Mouse (Mus musculus) cerebellum, adult 2 months (tissue): ENCODE measurements around the gene Ugt1a6a. TPM values are rescaled to one million over a fixed set of nuclear protein-coding genes. Genes with fewer than 3 reads are reported as not detected.

Source experiments
- DNase-seq, 2 experiments: peaks; one replicate each; pipeline ENCODE4 v3.0.0; 2021
- H3K27ac ChIP-seq: fragments of 200-500 bp; 2 replicates; pipeline ENCODE4 v1.5.1; 2012; ENCODE audit warnings: low read length, control low read depth, inconsistent platforms; ENCODE audit not compliant: insufficient read depth
- H3K27me3 ChIP-seq: fragments of 200-500 bp; 2 replicates; pipeline ENCODE4 v1.6.1; 2012; ENCODE audit warnings: inconsistent platforms, mild to moderate bottlenecking, low read length, moderate library complexity; ENCODE audit not compliant: control insufficient read depth, insufficient read depth
- H3K4me1 ChIP-seq: fragments of 200-500 bp; 2 replicates; pipeline ENCODE4 v1.6.1; 2011; ENCODE audit warnings: low read length; ENCODE audit not compliant: control insufficient read depth, insufficient read depth
- H3K4me3 ChIP-seq: fragments of 200-500 bp; replicated peaks from 2 replicates; pipeline ENCODE3; 2011; ENCODE audit warnings: mild to moderate bottlenecking, low read depth, low read length, control low read depth; ENCODE audit not compliant: insufficient read depth
- CTCF ChIP-seq: fragments of 200-500 bp; IDR thresholded peaks from 2 replicates; pipeline ENCODE4 v1.5.1; 2011; ENCODE audit warnings: low read depth, mild to moderate bottlenecking, control low read depth, low read length, moderate library complexity, borderline replicate concordance; ENCODE audit not compliant: insufficient read depth
- POLR2A ChIP-seq: fragments of 200-500 bp; IDR thresholded peaks from 2 replicates; pipeline ENCODE4 v1.6.1; 2011; ENCODE audit warnings: low read length, control low read depth, borderline replicate concordance; ENCODE audit not compliant: insufficient read depth
- WGBS: fragments of 180-500 bp; shearing (Covaris S2); methylation state at CpG from one replicate; pipeline ENCODE4 v1.1.7; 2018; 5-methylcytosine and 5-hydroxymethylcytosine counted together
- polyA plus RNA-seq: library from polyadenylated mRNA; depleted of rRNA; stranded (reverse); fragments of >200 nt; gene quantifications from 2 replicates; pipeline ENCODE4 v1.2.3, GENCODE M21; 2012

The Ugt1a6a gene
- polyA plus RNA-seq, 1 experiment = 0.44 TPM

- no peak for TF ChIP-seq CTCF
- no peak for TF ChIP-seq POLR2A
- 71% methylated on average over 5 of the region's 5 CpGs for WGBS
- H3K4me3 ChIP-seq = no peak overlapping the region
Measured at GRCm38 (mm10) chr1:88240072-88240471, 105.5 kb downstream of the Ugt1a6a start.

GRCm38 (mm10) chr1:88240579-88240978 lies 106.0 kb downstream of the Ugt1a6a start:
- Histone ChIP-seq H3K27ac (no peak overlapping the region), H3K27me3 (no peaks in the 10 kb centered on the region), H3K4me1 (no peaks in the 10 kb centered on the region), H3K4me3 (no peak overlapping the region)
- TF ChIP-seq CTCF (no peak), POLR2A (no peak)
- WGBS = 65% methylated on average over 4 of the region's 4 CpGs
- DNase-seq = no peak

More at GRCm38 (mm10) chr1:88240072-88240471, 105.5 kb downstream of the Ugt1a6a start:
- H3K27me3 ChIP-seq = no peaks in the 10 kb centered on the region
- no peaks in the 10 kb centered on the region for H3K4me1 ChIP-seq
- H3K27ac ChIP-seq = no peak overlapping the region
- no peak for DNase-seq

- no peak overlapping the region for H3K27ac ChIP-seq
- no peaks in the 10 kb centered on the region for H3K27me3 ChIP-seq
- 61% methylated on average over 5 of the region's 5 CpGs for WGBS
- DNase-seq = no peak
- TF ChIP-seq CTCF = no peak
- no peak for TF ChIP-seq POLR2A
- no peaks in the 10 kb centered on the region for H3K4me1 ChIP-seq
- no peak overlapping the region for H3K4me3 ChIP-seq
Measured at GRCm38 (mm10) chr1:88243861-88244260, 109.3 kb downstream of the Ugt1a6a start.

GRCm38 (mm10) chr1:88245881-88246280 lies 111.3 kb downstream of the Ugt1a6a start:
- no peaks in the 10 kb centered on the region for H3K27me3 ChIP-seq
- 77% methylated on average over 6 of the region's 6 CpGs for whole genome bisulfite sequencing
- H3K4me1 ChIP-seq = no peaks in the 10 kb centered on the region
- H3K4me3 ChIP-seq = no peak overlapping the region
- TF ChIP-seq CTCF = no peak
- TF ChIP-seq POLR2A = no peak
- H3K27ac ChIP-seq = no peak overlapping the region
- DNase-seq = no peak

- H3K4me3 ChIP-seq = no peak overlapping the region
Measured at GRCm38 (mm10) chr1:88246386-88246785, 111.8 kb downstream of the Ugt1a6a start.

GRCm38 (mm10) chr1:88247660-88248059 lies 113.1 kb downstream of the Ugt1a6a start:
- TF ChIP-seq POLR2A = no peak
- no peak for TF ChIP-seq CTCF
- no peak for DNase-seq
- H3K4me1 ChIP-seq = no peaks in the 10 kb centered on the region
- no peak overlapping the region for H3K27ac ChIP-seq
- no peak overlapping the region for H3K4me3 ChIP-seq
- no peaks in the 10 kb centered on the region for H3K27me3 ChIP-seq
- 46% methylated on average over 2 of the region's 2 CpGs for WGBS

More at GRCm38 (mm10) chr1:88246386-88246785, 111.8 kb downstream of the Ugt1a6a start:
- H3K27me3 ChIP-seq = no peaks in the 10 kb centered on the region
- no peaks in the 10 kb centered on the region for H3K4me1 ChIP-seq
- TF ChIP-seq CTCF (no peak), POLR2A (no peak)
- H3K27ac ChIP-seq = no peak overlapping the region
- WGBS = 47% methylated on average over 6 of the region's 6 CpGs
- no peak for DNase-seq

GRCm38 (mm10) chr1:88248658-88249057 lies 114.0 kb downstream of the Ugt1a6a start:
- Histone ChIP-seq H3K27ac (no peak overlapping the region), H3K27me3 (no peaks in the 10 kb centered on the region), H3K4me3 (no peak overlapping the region), H3K4me1 (no peaks in the 10 kb centered on the region)
- TF ChIP-seq CTCF = no peak
- no peak for TF ChIP-seq POLR2A
- WGBS = 56% methylated on average over 4 of the region's 4 CpGs
- no peak for DNase-seq

GRCm38 (mm10) chr1:88249596-88249995 lies 115.0 kb downstream of the Ugt1a6a start:
- no peak for DNase-seq
- H3K4me1 ChIP-seq = no peaks in the 10 kb centered on the region
- no peak overlapping the region for H3K4me3 ChIP-seq
- no peak for TF ChIP-seq CTCF
- no peak for TF ChIP-seq POLR2A
- 74% methylated on average over 7 of the region's 7 CpGs for WGBS
- H3K27ac ChIP-seq = no peak overlapping the region
- H3K27me3 ChIP-seq = no peaks in the 10 kb centered on the region

- no peaks in the 10 kb centered on the region for H3K27me3 ChIP-seq
- no peak overlapping the region for H3K4me3 ChIP-seq
- peaks cover 3% of the 10 kb centered on the region; the same call in 1 of the 2 replicates for H3K4me1 ChIP-seq
- 74% methylated on average over 5 of the region's 5 CpGs for WGBS
- TF ChIP-seq POLR2A (no peak), CTCF (no peak)
- H3K27ac ChIP-seq = no peak overlapping the region
- DNase-seq = no peak
Measured at GRCm38 (mm10) chr1:88250023-88250422, 115.4 kb downstream of the Ugt1a6a start.
